Mouse (Mus musculus) MEL-GATA-1-ER (cell line): ENCODE measurements around the gene Hoxa4.

Experiments
- DNase-seq: peaks from one replicate; pipeline ENCODE4 v3.0.0-alpha.2; 2012; ENCODE audit warnings: low read depth; ENCODE audit errors: extremely low read depth

Hoxa4 gene

DNA sequence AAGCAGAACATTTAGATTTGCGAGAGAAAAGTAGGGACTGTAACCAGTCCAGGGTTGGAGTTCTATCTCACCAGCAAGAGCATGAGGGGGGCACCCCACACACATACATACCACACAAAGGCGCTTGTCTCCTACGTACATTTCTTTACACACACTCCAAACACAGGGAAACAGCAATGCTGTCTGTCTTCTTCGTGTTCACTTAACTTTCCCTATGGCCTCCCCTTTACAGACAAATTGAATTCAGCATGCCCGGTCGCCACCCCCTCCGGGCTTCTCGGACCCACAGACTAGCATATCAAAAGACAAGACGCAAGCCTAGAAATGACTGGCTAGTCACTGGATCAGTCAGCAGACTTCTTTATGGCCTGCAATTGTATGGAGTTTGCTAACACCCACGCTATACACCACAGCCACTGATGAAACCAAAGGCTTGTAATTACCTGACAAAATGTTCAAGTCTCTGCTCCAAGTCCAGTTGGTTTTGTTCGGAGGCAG is 11.3 kb downstream of the Hoxa4 start:
- DNase-seq = no peak

DNA sequence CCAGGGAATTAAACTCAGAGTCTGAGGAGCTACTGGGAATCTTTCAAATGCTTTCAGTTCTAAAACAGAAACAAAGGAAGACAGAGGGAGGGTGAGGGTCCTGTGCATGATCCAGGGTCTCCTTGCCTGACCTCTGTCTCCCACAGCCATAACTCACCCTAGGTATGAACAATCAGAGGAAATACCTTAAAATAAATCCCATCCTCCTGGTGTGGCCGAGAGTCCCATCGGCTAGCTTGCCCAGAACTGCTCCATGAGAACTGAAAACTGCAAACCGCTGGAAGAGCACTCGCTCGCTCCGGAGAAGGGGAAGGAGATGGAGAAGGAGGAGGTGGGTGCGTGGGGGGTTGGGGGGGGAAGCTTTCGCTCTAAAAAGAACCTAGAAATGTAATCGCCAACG is 11.9 kb downstream of the Hoxa4 start:
- no peak for DNase-seq

DNA sequence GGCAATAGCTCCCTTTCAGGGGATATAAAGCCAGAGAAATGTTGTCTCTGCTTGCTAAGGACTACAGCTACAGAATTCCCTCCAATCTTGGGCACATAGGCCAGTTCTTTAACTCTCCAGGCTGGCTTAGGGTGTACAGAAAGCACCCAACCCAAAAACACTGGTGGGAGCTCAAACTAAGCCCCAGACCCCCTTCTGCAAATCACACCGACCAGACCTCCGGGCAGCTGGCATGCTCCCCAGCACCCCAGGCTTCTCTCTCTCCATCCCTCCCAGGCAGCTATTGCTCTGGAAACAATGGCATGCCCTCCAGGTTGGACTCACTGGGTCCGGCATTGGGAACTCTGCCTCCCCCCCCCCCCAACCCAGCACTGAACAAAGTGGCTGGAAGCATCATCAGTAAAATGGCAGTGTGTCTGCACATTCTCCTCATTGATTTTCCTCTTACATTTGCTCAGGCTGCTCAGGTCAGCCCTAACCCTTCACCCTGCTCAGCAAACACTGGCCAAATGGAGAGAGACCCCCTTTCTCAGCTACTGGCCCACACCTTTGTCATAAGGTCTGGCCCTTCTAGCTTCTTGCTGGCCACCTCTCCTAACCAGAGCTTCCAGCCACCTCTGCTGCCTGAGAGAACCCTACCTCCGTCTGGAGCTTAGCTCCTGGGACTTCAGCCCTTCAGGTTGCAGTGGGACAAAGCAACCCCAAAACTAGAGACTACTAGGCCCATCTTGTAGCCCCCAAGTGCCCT is 12.5 kb downstream of the Hoxa4 start:
- DNase-seq = no peak

- no peak for DNase-seq
Observed at GRCm38 (mm10) chr6:52177806-52178205, 13.7 kb downstream of the Hoxa4 start.

- no peak for DNase-seq
Observed at GRCm38 (mm10) chr6:52177061-52177735, 14.4 kb downstream of the Hoxa4 start, which contains the start of gene 5730596B20Rik. Gene 5730596B20Rik (plus strand): TSS chr6:52177498.

DNA sequence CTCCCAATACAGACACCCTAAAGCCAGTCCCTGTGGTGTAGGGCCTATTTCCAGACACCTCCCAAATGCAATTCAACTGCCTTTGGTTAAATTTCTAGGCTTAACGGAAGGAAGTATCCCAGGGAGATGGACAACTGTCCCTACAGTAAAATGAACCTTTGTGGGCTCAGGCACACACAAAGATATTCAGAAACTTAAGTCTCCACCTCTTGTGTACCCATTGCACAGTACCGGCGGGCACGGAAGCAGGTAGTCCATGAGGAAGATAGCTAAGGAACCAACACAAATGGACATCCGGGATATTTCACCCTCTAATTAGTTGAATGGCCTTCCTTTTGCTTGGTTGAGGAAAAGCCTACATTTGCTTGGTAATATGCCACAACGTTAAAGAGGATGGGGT is 15.2 kb downstream of the Hoxa4 start:
- no peak for DNase-seq

DNA sequence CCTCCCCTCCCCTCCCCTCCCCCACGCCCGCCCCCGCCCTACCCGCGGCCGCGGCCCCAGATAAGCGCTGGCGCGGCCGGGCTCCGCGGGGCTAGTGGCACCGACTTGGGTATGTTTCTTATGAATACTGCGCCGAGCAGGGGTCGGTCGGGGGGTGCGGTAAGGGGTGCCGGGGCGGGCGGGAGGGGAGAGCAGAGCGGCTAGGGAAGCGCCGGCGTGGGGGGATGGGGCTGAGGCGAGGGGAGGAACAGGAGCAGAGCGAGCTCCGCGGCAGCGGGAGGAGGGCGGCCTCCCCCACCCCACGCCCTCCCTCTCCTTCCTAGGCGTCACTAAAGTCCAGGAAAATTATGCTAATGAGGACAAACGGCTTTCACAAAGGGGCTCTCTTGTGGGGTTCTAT is 15.7 kb downstream of the Hoxa4 start:
- no peak for DNase-seq

GRCm38 (mm10) chr6:52174968-52175751 is 16.4 kb downstream of the Hoxa4 start:
- no peak for DNase-seq

GRCm38 (mm10) chr6:52173648-52174047 is 17.9 kb downstream of the Hoxa4 start:
- DNase-seq = no peak

GRCm38 (mm10) chr6:52172501-52172900 is 19.1 kb downstream of the Hoxa4 start:
- DNase-seq = no peak

GRCm38 (mm10) chr6:52171938-52172337 is 19.6 kb downstream of the Hoxa4 start:
- no peak for DNase-seq

DNA sequence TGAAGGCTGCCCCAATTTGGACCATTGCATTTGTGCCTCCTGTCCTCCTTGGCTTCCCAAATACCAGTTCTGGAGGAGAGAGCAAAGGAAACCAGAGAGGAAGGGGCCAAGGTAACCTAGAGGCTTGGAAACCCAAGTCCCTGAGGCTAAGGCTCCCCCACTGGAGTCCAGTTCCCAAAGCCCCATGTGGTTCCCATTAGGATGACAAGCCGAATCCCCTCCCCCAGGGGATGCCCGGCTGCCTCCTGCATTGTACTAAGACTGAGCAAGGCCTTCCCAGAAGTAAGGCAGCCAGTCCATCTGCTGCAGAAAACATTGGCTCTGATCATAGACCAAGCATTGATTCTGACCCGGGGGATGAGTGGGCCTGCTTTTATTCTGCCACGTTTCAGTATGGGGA is 20.2 kb downstream of the Hoxa4 start:
- no peak for DNase-seq

GRCm38 (mm10) chr6:52170898-52171223 is 20.7 kb downstream of the Hoxa4 start:
- DNase-seq = no peak

DNA sequence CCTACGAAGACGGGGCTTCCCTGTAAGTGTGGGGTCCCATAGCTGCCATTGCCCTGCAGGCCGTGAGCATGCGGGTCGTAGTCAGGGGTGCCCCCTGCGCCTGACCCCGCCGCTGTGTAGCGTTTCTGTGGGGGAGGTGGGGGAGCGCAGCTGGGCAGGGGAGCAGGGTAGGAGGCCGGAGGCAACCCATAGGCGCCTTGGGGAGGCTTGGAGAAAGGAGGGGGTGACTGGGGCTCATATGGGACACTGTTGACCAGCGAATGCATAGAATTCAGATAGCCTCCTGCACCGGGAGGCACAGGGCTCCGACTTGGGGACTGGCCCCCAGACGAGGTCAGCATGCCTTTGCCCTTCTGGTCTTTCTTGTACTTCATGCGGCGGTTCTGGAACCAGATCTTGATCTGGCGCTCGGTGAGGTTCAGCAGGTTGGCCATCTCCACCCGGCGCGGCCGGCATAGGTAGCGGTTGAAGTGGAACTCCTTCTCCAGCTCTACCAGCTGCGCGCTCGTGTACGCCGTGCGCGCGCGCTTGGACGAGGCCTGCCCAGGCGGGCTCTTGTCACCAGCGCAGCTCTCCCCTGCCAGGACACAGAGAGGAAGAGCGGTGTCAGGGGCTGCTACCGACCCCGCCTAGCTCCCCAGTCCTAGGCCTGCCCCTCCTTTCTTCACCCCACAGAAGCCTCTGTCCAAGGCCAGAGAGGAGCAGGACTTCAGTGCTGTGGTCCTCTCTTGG is 21.2 kb downstream of the Hoxa4 start:
- no peak for DNase-seq

GRCm38 (mm10) chr6:52169499-52170165 is 21.9 kb downstream of the Hoxa4 start:
- DNase-seq = no peak

- no peak for DNase-seq
Observed at GRCm38 (mm10) chr6:52168191-52169055, 23.1 kb downstream of the Hoxa4 start.

DNA sequence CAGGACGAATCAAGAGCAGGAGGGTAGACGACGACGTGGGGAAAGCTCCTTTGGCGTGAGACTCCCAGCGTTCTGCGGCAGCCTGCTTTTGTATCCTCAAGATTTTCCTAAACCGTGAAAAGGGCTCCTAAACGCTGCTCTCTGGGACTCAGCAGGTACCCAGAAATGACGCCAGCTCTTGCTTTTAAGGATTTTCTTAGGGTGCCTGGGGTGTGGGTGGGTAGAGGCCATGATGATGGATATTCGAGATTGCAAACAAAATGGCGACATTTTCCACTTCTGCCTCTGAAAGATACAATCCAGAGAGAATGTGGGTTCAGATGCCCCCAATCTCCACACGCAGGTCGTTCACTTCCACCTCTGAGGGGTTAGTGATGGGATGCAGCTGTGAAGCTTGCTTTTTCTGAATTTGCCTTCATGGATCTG is 23.8 kb downstream of the Hoxa4 start:
- DNase-seq = no peak

DNA sequence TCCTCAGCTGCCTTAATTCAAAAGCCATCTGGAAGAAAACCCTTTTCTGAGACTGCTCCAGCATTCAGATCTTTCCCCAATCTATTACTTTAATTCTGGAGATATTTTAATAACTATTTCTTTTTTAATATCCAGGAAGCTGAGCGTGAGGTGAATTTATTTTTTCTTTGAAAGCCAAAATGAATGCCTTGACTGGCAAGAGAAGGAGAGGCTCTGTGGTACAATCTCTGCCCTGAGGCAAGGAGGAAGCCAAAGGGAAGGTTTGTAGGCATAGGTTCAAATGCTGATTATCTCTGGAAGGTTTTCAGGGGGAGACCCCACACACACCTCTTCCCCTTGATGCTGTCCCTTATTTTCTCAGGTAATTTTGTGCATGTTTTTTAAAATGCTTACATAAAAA is 24.4 kb downstream of the Hoxa4 start:
- DNase-seq = no peak

- no peak for DNase-seq
Observed at GRCm38 (mm10) chr6:52166431-52167077, 25.0 kb downstream of the Hoxa4 start.
